Mouse (Mus musculus): ENCODE measurements at regions not wholly inside any gene's neighbourhood (a gene's known extent, or its start where the extent isn't known, plus 50 kb on each side); places are given as distances from the start of the nearest gene placed in this dataset.
A peak's percentile ranks its signal among the peaks of the same experiment; 100 is the strongest.
"Not testable (repeated sequence)": the region's sequence is repeated elsewhere in the genome, so short reads cannot be mapped to it uniquely, and the experiment has no call there.

GRCm38 (mm10) chrX:50600262-50600661, 172.0 kb upstream of the Olfr1324 start:
- DNase-seq = not testable (repeated sequence)

GRCm38 (mm10) chrX:50599780-50600179, 171.5 kb upstream of the Olfr1324 start:
- no peak for DNase-seq

GRCm38 (mm10) chrX:50597626-50598025, 169.3 kb upstream of the Olfr1324 start:
- DNase-seq = not testable (repeated sequence)

GRCm38 (mm10) chrX:50597105-50597504, 168.8 kb upstream of the Olfr1324 start:
- no peak for DNase-seq

GRCm38 (mm10) chrX:50594976-50595375, 166.7 kb upstream of the Olfr1324 start:
- not testable (repeated sequence) for DNase-seq

- no peak for DNase-seq
These were observed 163.2 kb upstream of the Olfr1324 start for GRCm38 (mm10) chrX:50591477-50591876.

- no peak for DNase-seq
These were observed 162.5 kb upstream of the Olfr1324 start for GRCm38 (mm10) chrX:50590673-50591341.

- no peak for DNase-seq
These were observed 160.6 kb upstream of the Olfr1324 start for GRCm38 (mm10) chrX:50588892-50589291.

- no peak for DNase-seq
These were observed 155.7 kb upstream of the Olfr1324 start for GRCm38 (mm10) chrX:50583741-50584580.

GRCm38 (mm10) chrX:50580200-50580599, 151.9 kb upstream of the Olfr1324 start:
- no peak for DNase-seq

- no peak for DNase-seq
These were observed 148.5 kb upstream of the Olfr1324 start for GRCm38 (mm10) chrX:50576824-50577223.

GRCm38 (mm10) chrX:50572191-50573095, 144.1 kb upstream of the Olfr1324 start:
- peak; percentile 8 for DNase-seq

- no peak for DNase-seq
These were observed 140.8 kb upstream of the Olfr1324 start for GRCm38 (mm10) chrX:50569087-50569486.

- no peak for DNase-seq
These were observed 138.0 kb upstream of the Olfr1324 start for GRCm38 (mm10) chrX:50566345-50566744.

GRCm38 (mm10) chrX:50565031-50565430, 136.7 kb upstream of the Olfr1324 start:
- not testable (repeated sequence) for DNase-seq

GRCm38 (mm10) chrX:50560915-50561314, 132.6 kb upstream of the Olfr1324 start:
- DNase-seq = no peak

- no peak for DNase-seq
These were observed 122.0 kb upstream of the Olfr1324 start for GRCm38 (mm10) chrX:50550297-50550696.

GRCm38 (mm10) chrX:50549713-50550112, 121.4 kb upstream of the Olfr1324 start:
- no peak for DNase-seq

- not testable (repeated sequence) for DNase-seq
These were observed 109.5 kb upstream of the Olfr1324 start for GRCm38 (mm10) chrX:50537785-50538159.

GRCm38 (mm10) chrX:50537122-50537784, 109.0 kb upstream of the Olfr1324 start:
- peak; percentile 80 for DNase-seq

GRCm38 (mm10) chrX:50504047-50504446, 75.7 kb upstream of the Olfr1324 start:
- no peak for DNase-seq

- no peak for DNase-seq
These were observed 72.9 kb upstream of the Olfr1324 start for GRCm38 (mm10) chrX:50501181-50501580.

Measured in kidney, postnatal 10 days (tissue).